Mouse (Mus musculus): Measurements from ENCODE around the gene Gm9964.
"Not testable (repeated sequence)": the region's sequence is repeated elsewhere in the genome, so short reads cannot be mapped to it uniquely, and the experiment has no call there.

Gm9964 gene

DNA sequence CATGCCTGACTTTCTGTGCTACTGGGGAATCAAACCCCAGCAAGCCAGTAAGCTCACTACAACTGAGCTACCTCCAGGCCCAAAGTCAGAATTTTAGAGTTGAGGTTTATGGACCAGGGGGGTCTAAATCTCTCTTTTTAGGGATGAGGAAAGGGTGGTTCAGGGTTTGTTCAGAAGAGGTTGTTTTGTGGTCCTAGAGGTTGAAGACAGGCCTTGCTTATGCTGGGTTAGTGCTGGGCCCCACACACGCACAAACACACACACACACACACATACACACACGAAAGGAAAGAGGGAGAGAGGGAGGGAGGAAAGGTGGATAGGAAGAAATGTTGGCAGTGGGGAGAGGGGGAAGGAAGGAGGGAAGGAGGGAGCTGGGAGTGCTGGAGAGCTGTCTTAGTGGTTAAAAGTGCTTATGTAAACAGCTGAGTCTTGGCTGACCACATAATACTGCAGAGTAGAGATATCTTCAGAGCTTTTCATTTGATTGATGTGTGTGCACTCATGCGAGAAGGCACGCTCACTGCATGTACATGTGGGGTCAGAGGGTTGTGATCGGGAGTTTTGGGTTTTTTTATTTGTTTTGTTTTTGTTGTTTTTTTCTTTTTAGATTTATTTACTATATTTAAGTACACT lies at the start of gene Gm9964:
Gm9964 (minus strand) TSS at position 51 of the 636 bp plus-strand sequence.
- no peak for DNase-seq (ENCODE audit: low spot score)

DNA sequence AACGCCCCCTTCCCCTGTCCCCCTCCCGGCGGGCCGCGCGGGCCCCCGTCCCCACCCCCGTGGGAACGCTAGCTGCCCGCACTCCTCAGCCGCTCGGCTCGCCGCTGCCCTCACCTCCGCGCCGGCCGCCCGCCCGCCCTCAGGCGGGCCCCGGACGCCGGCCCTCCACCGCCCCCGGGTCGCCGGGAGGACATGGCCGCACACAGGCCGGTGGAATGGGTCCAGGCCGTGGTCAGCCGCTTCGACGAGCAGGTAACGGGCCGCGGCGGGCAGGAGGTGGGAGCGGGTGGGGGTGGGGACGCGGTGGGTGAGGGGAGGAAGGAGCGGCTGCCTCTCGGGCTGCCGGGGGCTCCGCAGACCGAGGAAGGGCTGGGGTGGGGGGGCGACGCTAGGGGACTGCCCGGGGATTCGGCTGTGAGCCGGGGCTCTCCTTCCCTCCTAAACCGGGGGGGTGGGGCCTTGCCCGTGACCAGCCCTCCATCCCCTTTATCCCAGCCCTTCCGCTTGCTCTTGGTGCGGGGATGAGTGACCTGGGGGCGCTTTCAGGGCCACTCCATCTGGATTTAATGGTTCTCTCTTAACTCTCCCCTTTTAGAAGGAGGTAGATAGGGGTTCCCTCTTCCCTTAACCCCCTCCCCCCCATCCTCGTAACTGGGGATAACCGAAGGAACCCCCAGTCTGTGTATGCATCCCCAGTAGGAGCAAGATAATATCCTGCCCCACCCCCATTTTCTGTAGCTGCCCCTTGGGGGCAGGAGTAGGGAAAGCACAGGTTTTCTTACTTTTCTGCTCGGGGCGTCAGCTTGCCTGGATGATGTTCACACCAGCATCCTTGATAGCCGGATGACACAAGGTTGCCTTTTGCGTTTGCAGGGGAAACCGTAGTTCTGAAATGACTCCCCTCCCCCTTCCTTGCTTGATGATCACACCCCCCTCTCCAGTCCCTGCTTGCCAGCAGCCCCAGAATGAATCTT lies 43.4 kb upstream of the Gm9964 start:
- DNase-seq (ENCODE audit: low spot score): peak; percentile 15

DNA sequence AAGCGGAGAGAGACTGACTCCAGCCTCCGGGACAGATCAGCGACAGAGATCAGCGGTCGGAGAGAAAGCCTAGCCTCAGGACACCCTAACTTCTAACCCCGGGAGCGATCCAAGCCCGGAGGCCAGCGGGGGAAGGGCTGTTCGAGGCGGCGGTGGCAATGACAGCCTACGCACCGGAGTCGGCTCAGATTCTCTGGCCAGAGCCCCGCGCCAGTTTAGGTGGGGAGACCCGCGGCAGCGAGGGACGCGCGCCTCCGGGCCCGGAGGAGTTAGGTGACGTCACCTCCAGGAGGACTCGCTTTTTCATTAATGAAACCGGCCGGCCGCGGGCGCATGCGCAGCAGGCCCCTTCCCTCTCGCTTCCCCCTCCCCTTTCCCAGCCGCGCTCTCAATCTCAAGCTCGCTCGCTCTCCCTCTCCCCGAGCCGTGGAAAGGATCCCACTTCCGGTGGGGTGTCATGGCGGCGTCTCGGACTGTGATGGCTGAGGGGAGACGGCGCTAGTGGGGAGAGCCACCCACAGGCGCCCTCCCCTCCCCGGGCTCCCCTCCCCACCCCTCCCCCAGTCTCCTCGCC lies 42.6 kb upstream of the Gm9964 start, which contains the start of gene Nf1:
Nf1 (plus strand) TSS at position 460 of the 574 bp plus-strand sequence.
- peak; percentile 89 for DNase-seq (ENCODE audit: low spot score)

DNA sequence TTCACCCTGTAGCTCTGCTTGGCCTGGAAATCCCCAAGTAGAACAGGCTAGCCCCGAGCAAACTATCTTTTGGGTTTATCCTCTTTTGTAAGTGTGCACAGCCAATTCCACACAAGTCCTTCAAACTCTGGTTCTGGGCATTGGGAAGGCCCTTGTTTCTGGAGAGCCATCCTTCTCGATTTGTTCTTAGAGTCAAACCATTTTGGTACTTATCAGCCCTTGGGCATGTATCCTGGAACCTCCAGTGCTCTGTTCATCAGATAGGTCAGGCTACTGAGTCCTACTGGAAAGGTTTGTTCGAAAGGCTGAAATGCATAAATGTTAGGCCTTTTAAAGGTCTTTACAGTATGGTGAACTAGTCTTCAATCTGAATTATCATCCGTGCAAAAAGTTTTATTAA lies 41.9 kb upstream of the Gm9964 start:
- DNase-seq (ENCODE audit: low spot score): peak; percentile 13

DNA sequence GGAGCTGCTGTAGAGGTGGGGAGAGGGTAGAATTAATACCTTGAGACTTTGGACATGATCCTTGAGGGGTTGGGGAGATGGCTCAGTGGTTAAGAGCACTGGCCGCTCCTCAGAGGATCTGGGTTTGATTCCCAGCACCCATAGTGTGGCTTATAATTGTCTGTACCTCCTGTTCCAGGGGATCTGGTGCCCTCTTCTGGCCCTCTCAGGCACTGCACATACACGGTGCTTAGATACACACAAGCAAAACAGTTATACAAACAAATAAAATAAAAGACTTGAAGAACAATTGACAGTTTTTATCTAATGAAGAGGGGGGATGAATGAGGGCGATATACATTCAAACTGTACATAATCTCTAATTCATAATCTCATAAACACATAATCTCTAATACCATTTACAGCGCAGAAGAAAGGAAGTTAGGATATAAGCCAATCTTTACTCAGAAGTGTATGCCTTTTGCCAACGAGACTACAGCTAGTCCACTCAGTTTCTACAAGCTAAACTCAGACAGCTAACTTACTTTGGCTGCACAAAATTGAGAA lies 40.1 kb upstream of the Gm9964 start:
- peak; percentile 22 for DNase-seq (ENCODE audit: low spot score)

DNA sequence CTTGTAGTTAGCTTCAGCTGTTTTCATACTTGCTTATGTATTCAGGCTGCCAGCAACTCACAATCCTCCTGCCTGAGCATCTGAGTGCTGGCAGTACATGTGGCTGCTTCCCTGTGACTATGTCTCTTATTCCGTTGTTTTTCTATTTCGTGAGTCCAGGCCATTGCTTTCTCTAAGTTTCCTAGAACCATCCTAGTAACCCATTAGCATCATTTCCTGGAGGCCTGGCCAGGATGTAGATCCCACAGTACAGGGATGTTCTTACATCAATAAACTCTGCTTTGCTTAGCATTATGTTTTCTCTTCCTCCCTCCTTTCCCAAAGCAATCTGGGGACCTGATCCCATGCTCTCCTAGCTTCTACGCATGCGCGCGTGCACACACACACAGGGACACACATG lies 38.4 kb upstream of the Gm9964 start:
- DNase-seq (ENCODE audit: low spot score): no peak

DNA sequence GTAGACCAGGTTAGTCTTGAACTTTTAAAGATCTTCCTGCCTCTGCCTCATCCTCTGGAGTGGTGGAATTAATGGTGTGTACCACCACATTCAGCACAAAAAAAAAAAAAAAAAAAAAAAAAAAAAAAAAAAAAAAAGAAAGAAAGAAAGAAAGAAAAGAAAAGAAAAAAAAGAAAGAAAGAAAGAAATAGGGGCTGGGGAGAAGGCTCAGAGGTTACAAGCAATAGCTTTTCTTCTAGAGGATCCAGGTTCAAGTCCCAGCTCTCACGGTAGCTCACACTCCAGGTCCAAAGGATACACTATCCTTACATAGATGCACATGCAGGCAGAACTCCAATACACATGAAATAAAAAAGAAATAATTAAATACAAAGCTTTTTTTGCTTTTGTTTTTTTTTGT lies 32.9 kb upstream of the Gm9964 start:
- no peak for DNase-seq (ENCODE audit: low spot score)

DNA sequence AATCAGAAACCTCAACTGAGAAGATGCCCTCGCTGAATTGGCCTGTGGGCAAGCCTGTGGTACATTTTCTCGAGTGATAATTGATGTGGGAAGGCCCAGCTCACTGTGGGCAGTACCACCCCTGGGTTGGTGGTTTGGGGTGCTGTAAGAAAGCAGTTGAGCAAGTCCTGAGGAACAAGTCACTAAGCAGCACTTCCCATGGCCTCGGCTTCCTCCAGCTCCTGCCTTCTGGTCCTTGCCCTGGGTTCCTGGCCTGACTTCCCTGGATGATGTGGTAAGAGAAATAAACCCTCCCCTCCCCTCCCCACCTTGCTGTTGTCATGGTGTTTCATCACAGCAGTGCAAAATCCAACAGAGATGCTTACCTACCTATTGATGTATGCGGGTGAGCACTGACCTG lies 31.4 kb upstream of the Gm9964 start:
- DNase-seq (ENCODE audit: low spot score): no peak

DNA sequence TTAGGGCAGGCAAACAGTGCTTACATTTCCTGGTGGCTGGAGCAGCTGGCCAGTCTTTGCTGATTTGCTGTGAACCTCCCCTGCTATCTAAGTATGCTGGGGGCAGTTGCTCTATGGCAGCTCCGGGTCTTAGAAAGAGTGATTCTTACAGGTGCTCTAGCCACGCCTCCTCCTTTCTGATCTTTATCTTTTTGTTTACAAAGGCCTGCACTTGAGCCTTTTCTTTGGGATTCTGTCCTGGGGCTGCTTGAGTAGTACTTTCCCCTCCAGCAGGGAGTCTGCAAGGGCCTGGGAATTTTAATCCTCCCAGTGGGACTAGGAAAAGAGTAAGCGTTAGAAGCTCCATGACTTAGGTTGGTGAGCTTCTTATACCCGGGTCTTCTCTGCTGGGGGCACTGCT lies 30.4 kb upstream of the Gm9964 start:
- no peak for DNase-seq (ENCODE audit: low spot score)

DNA sequence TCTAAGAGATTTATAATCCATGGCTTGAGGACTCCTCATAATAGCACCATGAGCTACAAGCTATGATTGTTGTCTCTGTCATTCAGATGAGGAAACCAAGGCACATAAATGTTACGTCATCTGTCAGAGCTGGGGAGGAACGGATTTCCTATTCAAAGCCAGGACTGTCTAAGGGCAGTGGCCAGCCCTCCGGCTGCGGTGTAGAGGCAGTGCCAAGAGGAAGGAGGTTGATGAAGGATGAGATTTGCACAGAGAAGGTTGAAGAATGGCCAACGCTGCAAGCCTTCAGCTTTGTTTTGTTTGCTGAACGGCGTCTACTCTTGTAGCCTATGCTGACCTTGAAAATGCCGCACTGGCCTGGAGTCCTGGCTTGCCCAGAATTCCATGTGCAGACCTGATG lies 29.0 kb upstream of the Gm9964 start:
- no peak for DNase-seq (ENCODE audit: low spot score)

DNA sequence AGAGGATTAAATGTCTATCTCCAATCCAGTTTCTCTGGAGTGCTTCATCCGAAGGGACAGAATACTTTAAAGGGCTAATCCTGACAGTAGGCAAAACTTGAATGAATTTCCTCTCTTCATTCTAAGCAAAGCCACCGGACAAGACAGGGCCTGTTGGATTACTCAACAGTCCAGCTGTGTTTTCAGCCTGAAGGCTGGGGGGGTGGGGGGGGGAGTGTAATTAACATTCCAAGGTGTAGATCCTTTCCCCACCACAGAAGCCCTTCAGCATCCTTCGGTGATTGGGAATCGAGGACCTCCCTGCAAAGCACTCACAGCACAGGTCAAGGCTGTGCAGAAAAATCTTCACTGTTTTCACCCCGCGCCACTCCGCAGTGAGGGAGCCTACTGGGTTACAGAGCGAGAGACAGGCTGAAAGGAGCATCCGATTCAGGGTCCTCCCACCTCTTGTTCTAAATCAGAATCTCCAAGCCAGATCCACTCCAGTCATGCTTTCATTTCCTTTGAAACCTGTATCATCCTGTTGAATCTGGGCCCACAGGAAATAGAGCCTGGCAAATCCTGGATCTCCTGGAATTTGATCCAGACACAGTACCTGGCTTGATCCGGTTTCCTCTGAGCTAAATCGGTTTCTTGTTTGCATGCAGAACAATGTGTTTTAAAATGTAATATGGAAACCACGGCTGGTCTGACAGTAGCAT lies 27.4 kb upstream of the Gm9964 start:
- no peak for DNase-seq (ENCODE audit: low spot score)

DNA sequence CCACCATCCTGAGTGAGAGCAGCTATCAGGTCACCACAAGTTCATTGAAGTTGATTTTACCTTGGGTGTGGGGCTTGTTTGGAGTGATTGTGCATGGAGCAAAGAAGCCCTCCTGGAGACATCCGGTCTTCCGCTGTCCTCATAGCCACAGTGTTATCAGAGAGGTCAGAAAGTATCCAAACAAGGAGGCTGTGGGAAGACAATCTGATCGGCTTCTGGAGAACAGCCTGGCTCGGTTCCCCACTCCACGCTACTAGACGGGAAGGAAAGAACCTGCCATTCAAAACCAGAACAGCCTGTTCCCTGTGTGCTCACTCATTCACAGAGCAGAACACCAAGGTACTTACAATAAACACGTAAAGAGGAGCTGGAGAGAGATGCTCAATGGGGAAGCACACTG lies 23.1 kb upstream of the Gm9964 start:
- no peak for DNase-seq (ENCODE audit: low spot score)

DNA sequence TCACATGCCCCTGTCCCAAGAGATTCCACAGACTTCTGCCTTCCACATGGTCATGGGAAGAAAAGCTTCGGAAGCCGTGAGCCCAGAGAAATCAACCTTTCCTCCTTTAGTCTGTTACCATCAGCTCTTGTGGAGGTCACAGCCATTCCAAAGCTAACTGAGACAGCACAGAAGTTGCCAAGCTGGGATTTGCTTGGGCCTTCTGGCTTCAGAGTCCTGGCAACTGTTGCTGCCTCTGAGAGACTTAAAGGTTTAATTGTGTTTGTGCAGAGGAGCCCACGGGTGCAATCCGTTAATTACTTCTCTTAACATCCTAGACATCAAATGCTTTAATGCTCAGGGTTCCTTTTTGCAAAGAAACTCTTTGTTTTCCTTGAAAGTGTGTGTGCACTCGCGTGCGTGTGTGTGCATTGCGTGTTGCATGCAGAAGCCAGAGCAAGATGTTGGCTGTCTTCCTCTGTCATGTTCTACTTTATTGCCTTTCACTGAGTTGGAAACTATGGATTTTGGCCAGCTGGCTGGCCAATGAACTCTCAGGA lies 20.2 kb upstream of the Gm9964 start:
- no peak for DNase-seq (ENCODE audit: low spot score)

DNA sequence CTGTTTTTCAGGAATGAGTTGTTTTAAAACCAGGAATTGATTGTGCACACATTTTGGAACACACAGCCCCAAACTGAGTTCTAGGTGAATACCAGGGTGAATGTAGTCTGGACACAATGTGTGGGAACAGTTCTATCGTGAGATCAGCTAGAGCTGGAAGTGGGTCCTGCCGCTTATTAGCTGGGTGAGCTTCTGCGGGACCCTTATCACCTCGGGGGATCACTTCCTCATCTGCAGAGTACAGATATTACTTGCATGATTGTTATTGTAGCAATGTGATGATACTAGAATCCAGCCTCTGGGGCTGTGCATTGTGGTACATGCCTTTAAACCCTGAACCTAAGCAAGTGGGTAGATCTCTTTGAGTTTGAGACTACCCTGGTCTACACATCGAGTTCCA lies 13.8 kb upstream of the Gm9964 start:
- no peak for DNase-seq (ENCODE audit: low spot score)

DNA sequence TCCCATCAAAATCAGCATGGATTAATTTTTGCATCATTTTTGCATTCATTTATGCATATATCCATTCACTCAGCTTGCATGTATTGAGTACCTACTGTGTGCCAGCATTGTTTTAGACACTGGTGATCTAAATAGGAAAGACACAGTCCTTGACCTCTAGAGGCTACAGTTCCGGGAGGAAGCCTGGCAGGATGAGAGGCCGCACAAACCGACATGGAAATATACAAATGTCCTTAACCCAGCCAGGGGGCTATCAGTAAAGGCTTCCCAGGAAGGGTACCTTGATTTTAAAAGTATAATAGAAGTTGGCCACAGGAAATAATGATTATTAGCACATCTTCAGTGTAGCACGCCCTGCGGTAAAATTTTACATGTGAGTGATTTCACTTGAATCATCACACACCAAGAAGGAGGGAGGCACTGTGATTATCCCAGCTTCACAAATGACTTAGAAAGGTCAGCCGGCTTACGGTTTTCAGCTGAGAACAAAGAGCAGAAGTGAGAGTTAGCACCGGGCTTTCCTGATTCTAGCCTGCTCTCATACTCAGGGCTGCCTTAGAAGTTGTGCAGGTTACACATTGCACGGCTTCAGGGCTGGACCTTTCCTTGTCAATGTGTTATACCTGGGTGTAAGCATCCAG lies 11.0 kb upstream of the Gm9964 start:
- DNase-seq (ENCODE audit: low spot score): no peak

DNA sequence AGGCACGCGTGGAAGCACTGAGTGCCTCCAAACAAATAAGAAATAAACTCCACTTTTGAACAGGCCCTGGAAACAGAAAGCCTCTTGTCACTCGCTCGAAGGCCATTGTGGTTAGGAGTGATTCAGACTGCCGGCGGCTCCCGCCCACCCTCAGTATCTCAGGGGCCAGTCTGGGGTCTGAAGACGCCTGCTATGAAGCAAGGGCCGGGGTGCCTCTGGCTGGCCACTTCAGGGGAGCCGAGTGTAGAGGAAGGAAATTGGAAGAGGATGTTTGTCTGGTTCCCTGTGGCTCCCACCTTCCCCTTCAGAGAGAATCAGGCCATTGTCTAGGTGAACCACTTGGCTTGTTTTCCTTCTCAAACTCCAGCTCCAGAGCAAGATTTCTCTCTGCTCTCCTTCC lies 10.3 kb upstream of the Gm9964 start:
- DNase-seq (ENCODE audit: low spot score): no peak

DNA sequence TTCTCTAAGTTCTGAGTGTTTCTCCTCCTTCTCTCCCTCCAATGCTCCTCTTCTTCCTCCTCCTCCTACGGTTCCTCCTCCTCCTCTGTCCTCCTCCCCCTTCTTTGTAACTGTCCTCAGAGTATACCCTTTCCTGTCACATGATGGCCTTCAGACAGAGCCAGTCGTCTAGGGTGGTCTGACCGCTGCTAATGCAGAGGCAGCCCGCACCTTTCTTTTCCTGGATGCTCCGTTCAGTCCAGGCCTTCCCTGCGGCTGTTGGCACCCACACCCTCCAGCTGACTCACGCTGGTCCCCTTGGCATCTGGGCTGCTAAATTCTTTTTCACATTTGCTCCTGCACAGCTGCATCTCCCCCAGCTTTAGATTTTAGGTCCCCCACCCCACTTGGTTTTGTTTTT lies 9.8 kb upstream of the Gm9964 start:
- DNase-seq (ENCODE audit: low spot score): no peak

DNA sequence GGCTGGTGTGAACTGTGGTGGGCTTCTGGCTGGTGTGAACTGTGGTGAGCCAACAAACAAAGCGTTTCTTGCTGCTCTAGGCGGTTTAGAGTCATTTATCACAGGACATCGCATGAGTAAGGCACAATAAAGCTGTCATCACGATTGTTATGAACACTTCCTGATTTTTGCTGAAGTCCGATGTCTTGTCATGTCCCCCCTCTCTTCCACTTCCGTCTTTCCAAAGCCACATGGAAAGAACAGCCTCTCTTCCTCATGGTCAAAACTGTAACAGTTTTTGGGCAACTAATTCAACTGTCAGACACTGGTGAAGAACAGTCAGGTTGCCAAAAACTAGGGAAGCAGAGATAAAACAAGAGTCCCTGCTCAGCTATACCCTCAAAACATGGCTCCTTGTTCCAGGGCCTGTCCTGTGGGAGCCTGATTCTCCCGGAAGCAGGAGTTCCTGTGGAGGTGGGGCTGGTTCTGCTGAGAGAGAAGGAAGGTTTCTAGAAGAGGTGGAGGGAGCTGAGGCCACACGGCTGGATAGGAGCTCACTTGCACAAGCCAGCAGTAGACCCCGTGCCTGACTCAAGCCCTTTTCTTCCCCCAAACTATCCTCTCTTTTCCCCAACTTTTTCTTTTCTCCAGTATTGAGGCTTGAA lies 9.1 kb upstream of the Gm9964 start:
- DNase-seq (ENCODE audit: low spot score): no peak

DNA sequence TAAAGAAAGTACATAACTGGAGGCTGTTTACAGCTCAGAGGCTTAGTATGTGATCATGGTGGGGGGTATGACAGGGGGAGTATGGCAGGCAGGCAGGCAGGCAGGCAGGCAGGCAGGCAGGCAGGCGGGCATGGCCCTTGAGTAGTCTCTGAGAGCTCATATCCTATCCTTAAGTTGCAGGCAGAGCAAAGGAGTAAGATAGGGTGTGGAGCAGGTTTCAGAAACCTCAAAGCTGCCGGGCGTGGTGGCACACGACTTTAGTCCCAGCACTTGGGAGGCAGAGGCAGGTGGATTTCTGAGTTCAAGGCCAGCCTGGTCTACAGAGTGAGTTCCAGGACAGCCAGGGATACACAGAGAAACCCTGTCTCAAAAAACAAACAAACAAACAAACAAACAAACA lies 7.5 kb upstream of the Gm9964 start:
- not testable (repeated sequence) for DNase-seq (ENCODE audit: low spot score)

DNA sequence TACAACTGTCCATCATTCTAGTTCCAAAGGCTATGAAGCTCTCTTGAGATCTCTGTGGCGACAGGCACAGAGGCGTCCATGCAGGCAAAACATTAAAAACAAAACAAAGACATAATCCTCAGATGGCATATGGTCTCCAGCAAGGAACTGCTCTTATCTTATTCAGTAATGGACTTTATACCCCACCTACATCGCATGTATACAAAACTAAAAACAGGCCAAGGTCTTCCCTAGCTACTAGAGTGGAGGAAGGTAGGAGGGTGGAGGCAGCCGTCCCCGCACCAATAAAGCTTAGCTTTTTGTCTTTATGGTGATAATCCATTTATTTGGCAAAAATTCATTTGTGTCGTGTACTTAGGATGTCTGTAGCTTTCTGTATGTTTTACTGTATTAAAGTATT lies 6.4 kb upstream of the Gm9964 start:
- DNase-seq (ENCODE audit: low spot score): no peak
